Mouse (Mus musculus): Measurements from ENCODE around the gene Myl7.
A peak's percentile ranks its signal among the peaks of the same experiment; 100 is the strongest.

DNA sequence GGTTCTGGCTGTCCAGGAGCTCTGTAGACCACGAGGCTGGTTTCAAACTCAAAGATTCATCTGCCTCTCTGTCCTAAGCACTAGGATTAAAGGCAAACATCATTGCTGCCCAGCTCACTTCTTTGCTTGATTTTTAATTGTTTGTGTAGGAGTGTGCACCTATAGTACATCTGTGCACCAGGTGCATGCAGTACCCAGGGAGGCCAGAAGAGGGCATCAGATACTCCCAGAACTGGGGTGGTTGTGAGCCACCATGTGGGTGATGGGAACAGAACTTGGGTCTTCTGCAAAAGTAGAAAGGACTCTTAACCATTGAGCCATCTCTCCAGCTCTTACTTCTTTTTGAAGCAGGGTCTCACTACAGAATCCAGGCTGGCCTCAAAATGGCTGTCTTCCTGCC, 39.9 kb downstream of the Myl7 start:
- no peak for TF ChIP-seq POLR2A (IDR thresholded peaks at IDR 0.05; ENCODE audit: borderline replicate concordance, insufficient read depth, low read length)
- peak; percentile 18; the same call in 1 of the 2 replicates for TF ChIP-seq CTCF (IDR thresholded peaks at IDR 0.05; ENCODE audit: borderline replicate concordance, insufficient read depth, low read depth, low read length)

Data from cerebellum, adult 2 months (tissue).